Mouse (Mus musculus): ENCODE results near the gene Rnf157. TPM values are rescaled to one million over a fixed set of nuclear protein-coding genes. Genes with fewer than 3 reads are reported as not detected.

Rnf157 gene
- polyA plus RNA-seq, 1 experiment from 2014 or later, result 15.9 TPM

DNA sequence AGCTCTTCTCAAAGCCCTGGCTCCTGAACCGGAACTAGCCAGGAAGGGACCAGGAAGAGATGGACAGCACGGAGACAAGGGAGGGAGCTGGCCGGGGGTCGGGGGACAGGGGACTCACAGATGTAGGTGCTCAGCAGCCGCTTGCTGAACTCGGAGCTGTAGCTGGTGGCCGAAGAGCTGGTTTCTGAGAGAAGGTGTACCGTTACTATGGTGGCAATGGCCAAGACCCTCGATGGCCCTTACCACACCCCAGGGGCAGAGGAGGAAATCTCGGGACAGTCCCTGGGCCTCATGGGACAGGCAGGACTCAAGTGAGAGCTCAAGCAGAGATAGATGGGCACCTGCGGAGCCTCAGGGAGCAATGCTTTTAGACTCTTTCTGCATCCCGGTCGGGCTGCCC is 120.4 kb downstream of the Rnf157 start:
- WGBS, result 91% methylated on average over 13 of the region's 13 CpGs
- Histone ChIP-seq H3K4me3 (ENCODE audit: low read depth, low read length) (no peak overlapping the region), H3K27me3 (ENCODE audit: control insufficient read depth, insufficient read depth, low read length) (no peaks in the 10 kb centered on the region), H3K4me2 (ENCODE audit: low read depth, low read length) (no peak overlapping the region), H3K27ac (replicated peaks; ENCODE audit: low read depth, low read length) (no peak overlapping the region), H3K36me3 (replicated peaks; ENCODE audit: control insufficient read depth, insufficient read depth, low read depth, low read length) (peaks cover 3% of the 10 kb centered on the region), H3K4me1 (ENCODE audit: control insufficient read depth, insufficient read depth, low read length) (no peaks in the 10 kb centered on the region), H3K9ac (replicated peaks; ENCODE audit: low read length) (no peak overlapping the region), H3K9me3 (replicated peaks; ENCODE audit: control insufficient read depth, low read length) (no peaks in the 10 kb centered on the region)
- DNase-seq (ENCODE audit: low spot score) (no peak), ATAC-seq (replicated peaks; ENCODE audit: insufficient number of reproducible peaks, low FRiP score, low TSS enrichment, low read depth) (no peak)

DNA sequence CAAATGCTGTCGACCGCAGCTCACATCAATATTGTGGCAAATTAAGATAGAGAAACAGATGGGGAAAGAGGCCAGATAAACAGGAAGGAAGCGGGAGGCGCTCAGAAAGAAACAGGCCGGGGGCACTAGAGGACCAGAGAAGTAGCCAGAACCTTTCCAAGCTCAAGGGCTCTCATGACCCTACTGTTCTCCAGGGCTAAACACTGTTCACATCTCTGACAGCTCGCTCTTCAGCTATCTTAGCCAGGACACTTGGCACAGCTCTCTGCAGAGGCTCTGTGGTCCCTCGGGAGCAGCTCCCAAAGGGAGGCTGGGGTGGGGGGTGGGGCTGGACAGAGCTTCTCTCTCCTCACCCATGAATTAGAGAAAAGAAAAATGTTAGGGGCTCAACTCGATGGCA is 122.3 kb downstream of the Rnf157 start:
- DNase-seq (ENCODE audit: low spot score) (no peak), ATAC-seq (replicated peaks; ENCODE audit: insufficient number of reproducible peaks, low FRiP score, low TSS enrichment, low read depth) (no peak)
- Histone ChIP-seq H3K4me2 (ENCODE audit: low read depth, low read length) (no peak overlapping the region), H3K9ac (replicated peaks; ENCODE audit: low read length) (no peak overlapping the region), H3K27me3 (ENCODE audit: control insufficient read depth, insufficient read depth, low read length) (no peaks in the 10 kb centered on the region), H3K36me3 (replicated peaks; ENCODE audit: control insufficient read depth, insufficient read depth, low read depth, low read length) (peaks cover 3% of the 10 kb centered on the region), H3K9me3 (replicated peaks; ENCODE audit: control insufficient read depth, low read length) (no peaks in the 10 kb centered on the region), H3K4me3 (ENCODE audit: low read depth, low read length) (no peak overlapping the region), H3K27ac (replicated peaks; ENCODE audit: low read depth, low read length) (no peak overlapping the region), H3K4me1 (ENCODE audit: control insufficient read depth, insufficient read depth, low read length) (no peaks in the 10 kb centered on the region)
- 83% methylated on average over 8 of the region's 8 CpGs for WGBS

DNA sequence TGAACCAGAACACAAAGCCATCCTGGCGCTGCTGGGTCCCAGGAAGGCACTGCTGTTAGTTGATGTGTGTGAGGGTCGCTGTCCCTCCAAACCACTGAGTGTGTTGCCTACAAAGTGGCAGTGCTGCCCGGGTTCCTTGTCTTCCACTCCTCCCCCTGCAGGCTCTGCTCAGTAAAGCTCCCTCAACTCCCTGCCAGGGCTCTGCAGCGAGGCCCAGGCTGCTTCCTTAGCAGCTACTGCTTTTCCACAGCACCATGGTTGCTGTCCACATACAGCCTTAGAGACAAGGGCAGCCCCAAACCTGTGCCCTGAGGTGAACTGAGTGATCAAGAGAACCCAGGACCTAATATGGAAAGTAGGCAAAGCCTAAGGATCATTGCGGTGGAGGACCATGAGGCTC is 125.5 kb downstream of the Rnf157 start:
- Histone ChIP-seq H3K4me2 (ENCODE audit: low read depth, low read length) (no peak overlapping the region), H3K9ac (replicated peaks; ENCODE audit: low read length) (no peak overlapping the region), H3K27me3 (ENCODE audit: control insufficient read depth, insufficient read depth, low read length) (peaks cover 18% of the 10 kb centered on the region), H3K9me3 (replicated peaks; ENCODE audit: control insufficient read depth, low read length) (no peaks in the 10 kb centered on the region), H3K4me3 (ENCODE audit: low read depth, low read length) (no peak overlapping the region), H3K27ac (replicated peaks; ENCODE audit: low read depth, low read length) (no peak overlapping the region), H3K4me1 (ENCODE audit: control insufficient read depth, insufficient read depth, low read length) (no peaks in the 10 kb centered on the region; the same call in 1 of the 2 replicates), H3K36me3 (replicated peaks; ENCODE audit: control insufficient read depth, insufficient read depth, low read depth, low read length) (peaks cover 3% of the 10 kb centered on the region)
- ATAC-seq (replicated peaks; ENCODE audit: insufficient number of reproducible peaks, low FRiP score, low TSS enrichment, low read depth) (no peak), DNase-seq (ENCODE audit: low spot score) (no peak)
- WGBS, result 72% methylated on average over 5 of the region's 5 CpGs

Other genes starting within 250 kb of the Rnf157 start
- gene Fbf1, start 244.9 kb downstream of the Rnf157 start, polyA plus RNA-seq (2014; fragmentation: Nextera tagmentation; extraction: Ambion mirVana), result 20.3 and 25.9 TPM in 2 replicates
- 54.7 and 59.2 TPM in 2 replicates for gene Ten1, start 214.2 kb downstream of the Rnf157 start, polyA plus RNA-seq (2014; fragmentation: Nextera tagmentation; extraction: Ambion mirVana)
- gene Acox1, start 214.0 kb downstream of the Rnf157 start, polyA plus RNA-seq (2014; fragmentation: Nextera tagmentation; extraction: Ambion mirVana), result 22.1 and 22.4 TPM in 2 replicates
- 0.73 and 0.88 TPM in 2 replicates for gene Evpl, start 175.0 kb downstream of the Rnf157 start, polyA plus RNA-seq (2014; fragmentation: Nextera tagmentation; extraction: Ambion mirVana)
- 78.7 and 80.5 TPM in 2 replicates for gene Srp68, start 138.8 kb downstream of the Rnf157 start, polyA plus RNA-seq (2014; fragmentation: Nextera tagmentation; extraction: Ambion mirVana)
- 0.11 and 0.52 TPM in 2 replicates for gene Galr2, start 132.1 kb downstream of the Rnf157 start, polyA plus RNA-seq (2014; fragmentation: Nextera tagmentation; extraction: Ambion mirVana)
- gene Exoc7, start 105.8 kb downstream of the Rnf157 start, polyA plus RNA-seq (2014; fragmentation: Nextera tagmentation; extraction: Ambion mirVana), result 64.1 and 64.2 TPM in 2 replicates
- gene Foxj1, start 77.6 kb downstream of the Rnf157 start, polyA plus RNA-seq (2014; fragmentation: Nextera tagmentation; extraction: Ambion mirVana), result 0.43 and 0.79 TPM in 2 replicates
- 63.6 and 68.4 TPM in 2 replicates for gene Ubald2, start 21.1 kb upstream of the Rnf157 start, polyA plus RNA-seq (2014; fragmentation: Nextera tagmentation; extraction: Ambion mirVana)
- 0.31 TPM in 1 of 2 replicates, not detected in the other for gene Qrich2, start 53.2 kb upstream of the Rnf157 start, polyA plus RNA-seq (2014; fragmentation: Nextera tagmentation; extraction: Ambion mirVana)
- 171 and 182 TPM in 2 replicates for gene Prpsap1, start 81.2 kb upstream of the Rnf157 start, polyA plus RNA-seq (2014; fragmentation: Nextera tagmentation; extraction: Ambion mirVana)
- 5.0 and 7.2 TPM in 2 replicates for gene Sphk1, start 117.9 kb upstream of the Rnf157 start, polyA plus RNA-seq (2014; fragmentation: Nextera tagmentation; extraction: Ambion mirVana)
- gene Ube2o, start 168.4 kb upstream of the Rnf157 start, polyA plus RNA-seq (2014; fragmentation: Nextera tagmentation; extraction: Ambion mirVana), result 17.2 and 17.4 TPM in 2 replicates
- not detected in 2 replicates for gene Aanat, start 173.4 kb upstream of the Rnf157 start, polyA plus RNA-seq (2014; fragmentation: Nextera tagmentation; extraction: Ambion mirVana)
- 2.8 and 3.1 TPM in 2 replicates for gene Rhbdf2, start 214.0 kb upstream of the Rnf157 start, polyA plus RNA-seq (2014; fragmentation: Nextera tagmentation; extraction: Ambion mirVana)
- gene Prcd, start 240.5 kb upstream of the Rnf157 start, polyA plus RNA-seq (2014; fragmentation: Nextera tagmentation; extraction: Ambion mirVana), result 0.43 and 0.77 TPM in 2 replicates
- 3.5 and 3.8 TPM in 2 replicates for gene Cygb, start 241.3 kb upstream of the Rnf157 start, polyA plus RNA-seq (2014; fragmentation: Nextera tagmentation; extraction: Ambion mirVana)